18 mouse cellular contexts compared by ENCODE assay signal in the genomic region with DNA sequence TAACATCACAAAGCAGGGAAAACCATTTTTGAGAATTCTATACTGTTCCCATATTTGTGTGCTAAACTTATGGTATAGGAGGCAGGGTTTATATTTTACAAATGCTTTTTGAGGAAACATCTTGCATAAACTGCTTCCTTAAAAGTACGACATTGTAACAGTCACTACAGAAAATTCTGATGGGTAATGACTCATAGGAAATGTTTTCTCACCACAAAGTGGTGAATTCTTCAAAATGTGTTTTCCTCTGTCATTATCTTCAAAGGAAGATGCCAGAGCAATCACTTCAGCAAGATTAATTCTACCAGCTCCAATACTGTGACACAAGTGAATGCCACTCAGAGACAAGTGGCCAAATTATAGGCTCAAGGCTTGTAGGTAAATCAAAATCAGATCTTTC.
DNase-seq lines count a peak whose midpoint lies in the region; ATAC-seq lines count a peak whose summit lies in the region.
"Had no signal": no experiment of that assay in that cellular context is flagged by ENCODE, and none has a peak within 500 bp of the region (broad histone marks: within the 10 kb centered on the region; RNA-seq: fewer than 3 reads in every experiment).

No protein-coding gene starts in this region.

- DNase-seq in 416B (ENCODE audit: low read depth) = peak; percentile 95
- peak; percentile 17 for DNase-seq in c-Kit-positive CD71-negative TER-119-negative erythroid progenitor cells, embryonic 14.5 days (ENCODE audit: low read depth)
- no peak for DNase-seq in liver
- DNase-seq in lung, postnatal 4 days = no peak
- no peak for DNase-seq in right cerebral cortex, adult 2 months (ENCODE audit: low spot score in 2 of 2)
- no peak for DNase-seq in natural killer cell, adult 2 months (ENCODE audit: low spot score in 2 of 2)
- DNase-seq: adrenal gland, adult 2 months; adrenal gland, postnatal 14 days; cerebellum, adult 11-12 months; cerebellum, adult 8-10 months; cerebellum, postnatal 10 days; cerebellum, postnatal 36 days; gastrocnemius, postnatal 25 days; heart, adult 2 months; heart, postnatal 14 days; heart, postnatal 4 days had no signal

- peak; percentile 80 for ATAC-seq in granulocyte monocyte progenitor cell, adult 5-6 weeks (replicated peaks; ENCODE audit: poor library complexity, severe bottlenecking)
- ATAC-seq: forebrain, embryonic 15.5 days had no signal

Comparison
In these comparisons a context has a peak if more than half of its experiments do, and no peak if none do; other contexts are left out.
1. DNase-seq: peak in 416B (single experiment) and c-Kit-positive CD71-negative TER-119-negative erythroid progenitor cells, embryonic 14.5 days (single experiment); none in liver (single experiment), lung, postnatal 4 days (0 of 2), right cerebral cortex, adult 2 months (0 of 2) and natural killer cell, adult 2 months (0 of 2).